Mouse (Mus musculus) regulatory T cell (primary cell): ENCODE results near the gene Tex48.

Source experiments
- in situ Hi-C: fragments of 300-600 bp; cut with MboI, MseI; formaldehyde crosslinking; loops from one replicate; pipeline ENCODE4 v1.15.1; 2025; ENCODE audit warnings: high pct_unique_total_duplicates

Tex48 gene

DNA sequence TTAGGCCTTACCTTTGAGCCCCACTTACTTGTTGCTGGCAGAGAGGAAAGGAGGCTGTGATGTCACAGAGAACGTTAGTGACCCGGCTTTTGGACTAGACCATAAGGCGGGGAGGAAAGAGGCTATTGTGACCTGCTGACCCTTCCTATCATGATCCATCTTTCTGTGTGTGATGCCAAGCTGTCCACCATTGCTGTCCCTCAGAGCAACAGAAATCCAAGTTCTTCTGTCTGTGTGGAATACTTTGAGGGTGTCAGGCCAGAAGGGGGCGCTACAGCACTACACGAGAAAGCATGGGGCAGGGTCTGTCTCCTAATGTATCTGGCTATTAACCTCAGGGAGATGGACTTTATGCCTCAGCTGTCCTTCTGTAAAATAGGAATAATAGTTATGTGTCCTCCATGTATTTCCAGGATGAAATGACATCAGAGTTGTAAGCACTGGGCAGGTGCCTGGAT, at the start of gene Tex48:
Gene Tex48 (minus strand): TSS at position 51 of the 458 bp plus-strand sequence.
- in situ Hi-C loops, result loop anchor here (10.0 to 25.0 kb wide), 2 partner anchors 322 to 865 kb away; no protein-coding TSS in a partner anchor

DNA sequence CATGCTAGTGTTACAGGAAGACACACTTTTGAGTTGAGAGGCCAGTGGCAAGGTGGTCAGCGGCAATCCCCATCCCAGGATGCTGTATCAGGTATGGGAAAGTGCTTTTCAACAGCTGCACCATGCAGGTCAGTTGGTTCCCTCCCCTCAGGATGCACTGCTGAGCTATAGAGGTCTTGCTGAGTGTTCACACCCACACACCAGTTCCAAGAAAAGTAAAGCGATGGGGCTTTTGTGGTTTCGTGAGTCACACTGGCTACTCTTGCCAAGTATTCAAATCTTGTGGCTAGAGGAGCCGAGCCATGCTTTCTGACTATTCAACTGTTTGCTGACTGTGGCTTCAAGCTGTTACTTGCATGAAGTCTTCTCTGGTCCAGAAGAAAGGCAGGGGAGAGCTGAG, 46.0 kb upstream of the Tex48 start:
- in situ Hi-C loops, result loop anchor here (10.0 kb wide), 1 partner anchor 1303 kb away; the partner anchor contains the start of genes Fkbp15 and Slc31a1

GRCm38 (mm10) chr4:63665738-63666137, 43.5 kb upstream of the Tex48 start:
- in situ Hi-C loops, result loop anchor here (10.0 kb wide), 1 partner anchor 1301 kb away; the partner anchor contains the start of genes Fkbp15 and Slc31a1

DNA sequence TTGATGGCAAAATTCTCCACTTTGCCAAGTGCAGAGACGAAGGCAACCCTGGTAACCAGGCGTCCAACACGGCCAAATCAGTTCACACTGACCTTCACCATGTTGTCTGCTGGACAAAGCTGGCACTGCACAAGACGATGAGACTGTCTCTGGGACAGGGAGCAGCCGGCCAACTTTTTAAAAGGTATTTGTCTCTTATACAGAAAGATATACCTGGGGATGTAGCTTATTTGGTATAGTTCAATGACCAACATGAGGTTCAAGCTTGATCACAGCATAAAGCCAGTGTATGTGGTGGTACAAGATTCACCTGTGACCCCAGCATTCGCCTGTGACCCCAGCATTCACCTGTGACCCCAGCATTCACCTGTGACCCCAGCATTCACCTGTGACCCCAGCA, 41.1 kb upstream of the Tex48 start, which contains the start of gene Gm11214:
Gene Gm11214 (minus strand): TSS at position 101 of the 400 bp plus-strand sequence.
- in situ Hi-C loops, result loop anchor here (10.0 kb wide), 1 partner anchor 1298 kb away; the partner anchor contains the start of genes Fkbp15 and Slc31a1

DNA sequence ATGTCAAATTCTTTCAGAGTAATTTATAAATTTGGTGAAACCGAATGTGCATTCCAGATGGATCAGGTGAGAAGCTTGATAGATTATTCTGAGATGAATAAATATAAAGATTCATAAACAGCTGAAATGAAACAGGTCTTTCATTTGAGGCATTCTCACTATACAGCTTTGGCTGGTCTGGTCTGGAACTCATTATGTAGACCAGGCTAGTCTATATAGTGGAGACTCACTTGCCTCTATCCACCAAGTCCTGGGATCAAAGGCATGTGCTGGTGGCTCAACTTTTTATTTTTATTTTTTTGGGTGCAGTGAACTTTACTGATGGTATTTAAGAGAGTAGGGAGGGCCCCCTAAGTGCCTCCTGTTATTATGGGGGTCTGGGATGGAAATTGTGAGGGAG, 39.6 kb upstream of the Tex48 start:
- in situ Hi-C loops, result loop anchor here (10.0 kb wide), 1 partner anchor 1297 kb away; the partner anchor contains the start of genes Fkbp15 and Slc31a1

DNA sequence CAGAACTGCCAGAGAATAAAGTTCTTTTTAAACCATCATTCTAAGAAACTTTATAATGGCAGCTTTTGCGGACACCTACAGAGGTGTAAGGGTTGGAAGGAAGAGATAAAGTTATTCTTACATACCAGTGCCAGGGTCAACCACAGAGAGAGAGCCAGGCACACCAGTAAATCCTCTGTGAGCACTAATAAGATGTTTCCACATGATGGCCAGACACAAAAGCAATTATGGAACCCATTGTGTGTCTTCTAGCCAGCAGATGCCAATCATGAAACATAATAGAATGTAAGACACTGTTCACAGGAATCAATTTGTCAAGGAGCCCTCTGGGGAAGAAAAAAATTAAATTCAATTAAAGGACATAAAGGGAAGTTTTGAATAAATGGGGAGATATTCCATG, 39.2 kb upstream of the Tex48 start:
- in situ Hi-C loops, result loop anchor here (10.0 kb wide), 1 partner anchor 1297 kb away; the partner anchor contains the start of genes Fkbp15 and Slc31a1

GRCm38 (mm10) chr4:63659775-63660174, 37.5 kb upstream of the Tex48 start:
- in situ Hi-C loops, result loop anchor here (10.0 kb wide), 1 partner anchor 1295 kb away; the partner anchor contains the start of genes Fkbp15 and Slc31a1

- in situ Hi-C loops, result no loop called here
These were observed 36.9 kb upstream of the Tex48 start for GRCm38 (mm10) chr4:63659086-63659485.

DNA sequence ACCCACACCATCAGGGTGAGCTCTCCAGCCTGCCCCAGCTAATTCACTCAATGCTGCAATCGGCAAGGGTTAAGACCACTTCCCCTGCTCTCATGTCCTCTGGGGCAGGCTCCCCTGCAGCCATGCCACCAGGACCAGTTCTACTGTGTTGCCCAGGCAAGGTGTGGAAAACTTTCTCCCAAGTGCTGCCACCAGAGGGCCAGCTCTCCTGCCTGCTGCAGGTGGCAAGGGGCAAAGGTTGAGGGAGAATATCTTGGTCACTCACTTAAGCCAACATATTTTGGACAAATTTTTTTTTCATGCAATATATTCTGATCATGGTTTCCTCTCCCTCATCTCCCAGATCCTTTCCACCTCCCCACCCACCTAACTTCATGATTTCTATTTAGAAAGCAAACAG, 32.2 kb upstream of the Tex48 start:
- in situ Hi-C loops, result no loop called here

- in situ Hi-C loops, result no loop called here
These were observed 21.9 kb upstream of the Tex48 start for GRCm38 (mm10) chr4:63643956-63644726.

DNA sequence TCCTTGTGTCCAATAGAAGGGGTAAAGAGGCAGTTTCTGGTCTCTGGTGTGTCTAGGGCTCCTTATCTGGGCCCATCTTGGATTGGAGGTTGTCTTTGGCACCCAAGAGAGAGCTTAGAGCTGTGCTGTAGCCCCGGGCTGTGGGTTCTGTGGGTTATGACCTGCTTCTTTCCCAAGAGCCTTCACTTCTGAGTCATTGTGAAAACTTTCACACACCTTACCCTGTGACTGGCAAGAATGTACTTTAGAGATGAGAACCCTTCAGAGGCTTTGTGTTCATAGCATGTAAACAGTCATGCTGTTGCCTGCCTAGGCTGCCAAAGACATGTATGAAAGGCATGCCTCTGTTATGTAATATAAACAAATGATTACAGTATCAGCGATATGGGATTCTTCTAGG, 17.6 kb upstream of the Tex48 start:
- in situ Hi-C loops, result loop anchor here (5.0 kb wide), 1 partner anchor 47 kb away; no protein-coding TSS in a partner anchor

DNA sequence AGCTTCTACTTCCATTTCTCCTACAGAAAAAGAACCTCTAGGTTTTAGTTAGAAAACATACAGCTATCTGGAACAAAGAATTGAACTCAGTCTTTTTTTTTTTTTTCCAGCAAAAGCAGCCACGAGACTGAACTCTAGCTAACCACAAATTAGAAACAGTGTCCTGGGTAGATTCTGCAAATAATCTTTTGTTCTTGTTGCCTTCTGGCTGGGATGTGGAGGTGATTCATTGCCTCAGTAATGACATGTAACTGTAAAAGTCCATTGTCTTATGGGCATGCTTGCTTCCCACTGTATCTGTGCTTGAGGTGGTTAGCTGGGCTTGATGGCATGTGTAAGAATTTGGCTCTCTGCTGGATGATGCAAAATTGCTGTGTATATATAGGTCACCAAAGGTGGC, 16.4 kb upstream of the Tex48 start:
- in situ Hi-C loops, result loop anchor here (5.0 kb wide), 1 partner anchor 49 kb away; no protein-coding TSS in a partner anchor

DNA sequence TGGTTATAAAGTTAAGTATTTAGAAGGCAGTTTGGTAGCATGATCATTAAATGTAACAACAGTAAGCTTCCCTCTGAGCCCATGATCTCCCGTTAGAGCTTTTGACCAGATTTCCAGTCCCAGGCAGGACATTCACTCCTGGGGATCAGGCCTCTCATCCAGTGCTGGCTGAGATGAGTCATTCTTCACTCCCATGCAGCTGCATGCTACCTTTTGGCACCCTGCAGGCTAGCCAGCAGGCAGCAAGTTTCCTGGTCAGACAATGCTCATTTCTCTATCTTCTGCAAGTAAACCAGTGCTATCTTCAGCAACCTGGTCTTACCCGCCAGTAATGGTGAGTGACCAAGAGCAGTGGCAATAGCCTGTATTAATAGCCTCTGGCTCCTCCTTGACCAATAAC, 11.0 kb upstream of the Tex48 start:
- in situ Hi-C loops, result no loop called here

DNA sequence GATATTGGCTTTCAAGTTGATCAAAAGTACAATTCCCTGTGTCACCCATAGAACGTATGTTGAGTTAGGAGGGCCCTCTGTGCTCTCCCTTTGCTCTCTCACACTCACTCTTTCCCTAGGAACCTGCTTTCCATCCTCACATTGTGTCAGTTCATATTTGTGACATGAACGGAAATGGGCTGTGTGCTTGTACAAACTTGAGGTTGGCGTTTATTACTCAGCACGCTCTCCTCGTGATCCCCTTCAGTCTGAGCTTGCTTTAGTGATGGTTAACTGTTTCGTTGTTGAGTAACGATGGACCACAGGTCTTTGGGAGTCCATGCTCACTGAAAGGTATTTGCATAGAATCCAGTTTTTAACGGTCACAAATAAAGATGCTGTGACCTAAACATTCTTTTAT, 4.9 kb upstream of the Tex48 start:
- in situ Hi-C loops, result loop anchor here (10.0 kb wide), 1 partner anchor 318 kb away; no protein-coding TSS in a partner anchor

- in situ Hi-C loops, result loop anchor here (10.0 kb wide), 1 partner anchor 319 kb away; no protein-coding TSS in a partner anchor
These were observed 3.4 kb upstream of the Tex48 start for GRCm38 (mm10) chr4:63625563-63626080.

DNA sequence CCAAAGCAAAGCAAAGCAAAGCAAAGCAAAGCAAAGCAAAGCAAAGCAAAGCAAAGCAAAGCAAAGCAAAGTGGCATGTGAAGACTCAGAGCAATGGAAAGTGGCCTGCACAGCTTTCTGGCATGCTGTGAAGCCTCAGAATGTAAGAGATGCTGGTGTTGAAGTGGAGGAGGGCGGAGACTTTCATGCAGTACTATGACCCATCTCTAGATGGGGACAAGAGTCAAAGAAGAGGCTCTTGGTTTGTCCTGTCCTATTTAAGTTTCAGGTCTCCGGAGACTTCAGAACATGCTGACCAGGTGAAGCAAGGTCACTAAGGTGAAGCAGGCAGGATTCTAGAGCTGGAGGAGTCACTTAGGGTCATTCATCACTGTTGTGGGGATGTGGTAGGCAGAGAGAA, 367 bp downstream of the Tex48 start:
- in situ Hi-C loops, result loop anchor here (10.0 to 25.0 kb wide), 2 partner anchors 323 to 865 kb away; no protein-coding TSS in a partner anchor

GRCm38 (mm10) chr4:63608391-63608790, 13.8 kb downstream of the Tex48 start:
- in situ Hi-C loops, result loop anchor here (25.0 kb wide), 1 partner anchor 879 kb away; no protein-coding TSS in a partner anchor

DNA sequence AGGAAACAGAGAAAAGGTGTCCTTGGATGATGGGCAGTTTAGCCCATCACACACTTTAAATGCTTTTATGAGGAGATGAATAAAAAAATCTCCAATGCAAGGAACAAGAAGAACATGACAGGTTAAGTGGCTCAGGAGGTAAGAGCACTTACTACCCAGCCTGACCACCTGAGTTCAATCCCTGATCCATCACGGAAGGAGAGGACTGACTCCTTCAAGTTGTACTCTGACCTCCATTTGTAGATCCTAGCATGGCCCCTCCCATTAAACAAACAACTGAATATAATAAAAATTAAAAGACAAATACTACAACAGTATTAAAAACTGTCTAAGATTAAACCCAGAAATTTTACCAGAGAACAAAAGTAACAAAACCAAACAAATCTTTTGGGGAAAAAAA, 16.3 kb downstream of the Tex48 start:
- in situ Hi-C loops, result loop anchor here (25.0 kb wide), 1 partner anchor 881 kb away; no protein-coding TSS in a partner anchor

DNA sequence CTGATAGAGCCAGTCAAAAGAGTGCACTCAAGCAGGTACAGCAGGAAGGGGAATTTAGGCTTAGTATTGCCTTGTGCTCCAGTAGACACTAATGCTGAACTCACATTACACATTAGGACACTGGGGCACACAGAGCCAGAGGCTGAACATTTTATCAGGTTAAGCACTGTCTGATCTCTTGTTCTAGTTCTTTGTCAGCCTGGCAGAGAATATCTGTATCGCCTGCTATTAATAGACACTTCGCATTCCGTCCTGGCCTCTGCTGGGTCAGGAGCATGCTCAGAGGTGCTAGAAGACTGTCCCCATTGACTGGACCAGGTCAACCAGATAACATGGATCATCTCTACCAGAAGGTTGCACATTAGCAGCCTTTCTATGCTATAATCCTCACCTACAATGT, 16.7 kb downstream of the Tex48 start:
- in situ Hi-C loops, result loop anchor here (25.0 kb wide), 1 partner anchor 882 kb away; no protein-coding TSS in a partner anchor

DNA sequence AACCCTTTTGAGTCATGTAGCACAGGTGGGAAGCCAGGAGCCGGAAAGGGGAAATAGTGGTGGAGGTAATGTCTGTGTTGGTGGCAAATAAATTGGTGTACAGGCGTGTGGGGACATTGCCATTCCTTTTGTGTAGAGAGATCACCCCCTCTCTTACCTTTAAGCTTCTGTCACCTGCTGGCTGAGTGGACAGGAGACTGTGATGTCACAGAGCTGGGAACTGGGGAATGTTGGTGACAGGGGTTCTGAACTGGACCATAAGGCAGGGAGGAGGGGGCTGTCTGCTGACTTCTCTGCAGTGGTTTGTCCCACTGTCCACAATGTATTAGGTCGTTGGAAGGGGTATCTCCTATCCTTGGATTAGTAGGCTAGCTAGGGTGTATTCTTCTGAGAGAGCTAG, 17.3 kb downstream of the Tex48 start, which contains the start of gene Gm11213:
Gene Gm11213 (minus strand): TSS at position 317 of the 400 bp plus-strand sequence.
- in situ Hi-C loops, result loop anchor here (25.0 kb wide), 1 partner anchor 882 kb away; no protein-coding TSS in a partner anchor

- in situ Hi-C loops, result loop anchor here (25.0 kb wide), 1 partner anchor 886 kb away; no protein-coding TSS in a partner anchor
These were observed 21.0 kb downstream of the Tex48 start for GRCm38 (mm10) chr4:63601263-63601662.

- in situ Hi-C loops, result loop anchor here (25.0 kb wide), 1 partner anchor 887 kb away; no protein-coding TSS in a partner anchor
These were observed 21.4 kb downstream of the Tex48 start for GRCm38 (mm10) chr4:63600786-63601185.
